Mouse (Mus musculus): ENCODE results near the gene Aff4. TPM values are rescaled to one million over a fixed set of nuclear protein-coding genes. Genes with fewer than 3 reads are reported as not detected.

The Aff4 gene
- polyA plus RNA-seq, 1 experiment = 68.8 TPM

DNA sequence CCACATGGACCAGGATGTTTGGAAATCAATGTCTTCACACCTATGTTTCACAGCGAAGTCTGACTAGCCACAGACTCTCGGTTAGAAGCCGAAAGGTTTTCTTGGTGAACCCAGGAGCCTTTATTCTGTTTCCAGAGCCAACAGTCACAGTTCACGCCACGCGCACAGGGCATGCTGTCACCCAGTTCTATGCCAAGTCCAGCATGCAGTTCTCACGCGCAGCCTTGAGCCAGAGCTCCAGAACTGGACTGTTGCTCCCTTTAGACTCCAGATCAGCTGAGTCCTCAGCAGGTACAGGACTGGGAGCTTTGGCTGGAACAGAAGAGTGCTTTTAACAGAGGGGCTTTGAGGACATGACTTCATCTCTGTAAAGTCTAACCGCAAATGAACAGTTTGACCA, 101.8 kb downstream of the Aff4 start:
- no peak for TF ChIP-seq POLR2A (IDR thresholded peaks at IDR 0.05; ENCODE audit: borderline replicate concordance, low read depth, low read length)
- Histone ChIP-seq H3K4me3 (ENCODE audit: insufficient read depth, low read length) (no peak overlapping the region), H3K4me1 (ENCODE audit: control insufficient read depth, insufficient read depth, low read length) (peaks cover 13% of the 10 kb centered on the region), H3K27ac (ENCODE audit: insufficient read depth, low read depth, low read length) (no peak overlapping the region)

GRCm38 (mm10) chr11:53453031-53453430, 102.4 kb downstream of the Aff4 start:
- Histone ChIP-seq H3K4me1 (ENCODE audit: control insufficient read depth, insufficient read depth, low read length) (peaks cover 14% of the 10 kb centered on the region), H3K27ac (ENCODE audit: insufficient read depth, low read depth, low read length) (no peak overlapping the region), H3K4me3 (ENCODE audit: insufficient read depth, low read length) (no peak overlapping the region)
- TF ChIP-seq POLR2A (IDR thresholded peaks at IDR 0.05; ENCODE audit: borderline replicate concordance, low read depth, low read length) (no peak), CTCF (IDR thresholded peaks at IDR 0.05; ENCODE audit: low read depth, low read length) (no peak)

- Histone ChIP-seq H3K4me3 (ENCODE audit: insufficient read depth, low read length) (peak within 1 kb of the TSS; percentile 60), H3K4me1 (ENCODE audit: control insufficient read depth, insufficient read depth, low read length) (peaks cover 5% of the 10 kb centered on the region; the same call in 1 of the 2 replicates), H3K27ac (ENCODE audit: insufficient read depth, low read depth, low read length) (no peak within 1 kb of the TSS)
- 0 out of 2 replicates have a peak, but pooled peaks have one; percentile 22 for TF ChIP-seq CTCF (IDR thresholded peaks at IDR 0.05; ENCODE audit: low read depth, low read length)
- TF ChIP-seq POLR2A (IDR thresholded peaks at IDR 0.05; ENCODE audit: borderline replicate concordance, low read depth, low read length) = no peak
Observed at GRCm38 (mm10) chr11:53456474-53457371, 106.1 kb downstream of the Aff4 start, which contains the start of the genes Gm10447 and Shroom1. Gene Gm10447 (minus strand): TSS chr11:53457110. Gene Shroom1 (plus strand): TSS chr11:53457205.

GRCm38 (mm10) chr11:53457372-53457954, 106.8 kb downstream of the Aff4 start:
- Histone ChIP-seq H3K4me3 (ENCODE audit: insufficient read depth, low read length) (peak overlapping the region; percentile 60), H3K4me1 (ENCODE audit: control insufficient read depth, insufficient read depth, low read length) (peaks cover 5% of the 10 kb centered on the region; the same call in 1 of the 2 replicates), H3K27ac (ENCODE audit: insufficient read depth, low read depth, low read length) (no peak overlapping the region)
- TF ChIP-seq POLR2A (IDR thresholded peaks at IDR 0.05; ENCODE audit: borderline replicate concordance, low read depth, low read length) (no peak), CTCF (IDR thresholded peaks at IDR 0.05; ENCODE audit: low read depth, low read length) (no peak)

DNA sequence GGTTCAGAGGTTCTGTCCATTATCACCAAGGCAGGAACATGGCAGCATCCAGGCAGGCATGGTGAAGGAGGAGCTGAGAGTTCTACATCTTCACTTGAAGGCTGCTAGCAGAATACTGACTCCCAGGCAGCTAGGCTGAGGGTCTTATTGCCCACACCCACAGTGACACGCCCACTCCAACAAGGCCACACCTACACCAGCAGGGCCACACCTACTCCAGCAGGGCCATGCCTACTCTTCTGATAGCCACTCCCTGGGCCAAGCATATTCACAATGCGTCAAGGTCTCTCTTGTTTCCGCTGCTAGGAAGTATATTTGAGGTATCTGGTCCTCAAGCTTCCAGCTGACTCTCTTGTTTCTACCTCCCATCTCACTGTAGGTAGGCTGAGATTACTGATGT, 108.4 kb downstream of the Aff4 start:
- peaks cover 5% of the 10 kb centered on the region; the same call in 1 of the 2 replicates for H3K4me1 ChIP-seq (ENCODE audit: control insufficient read depth, insufficient read depth, low read length)
- no peak overlapping the region for H3K27ac ChIP-seq (ENCODE audit: insufficient read depth, low read depth, low read length)
- H3K4me3 ChIP-seq (ENCODE audit: insufficient read depth, low read length) = no peak overlapping the region
- TF ChIP-seq POLR2A (IDR thresholded peaks at IDR 0.05; ENCODE audit: borderline replicate concordance, low read depth, low read length) (no peak), CTCF (IDR thresholded peaks at IDR 0.05; ENCODE audit: low read depth, low read length) (no peak)

DNA sequence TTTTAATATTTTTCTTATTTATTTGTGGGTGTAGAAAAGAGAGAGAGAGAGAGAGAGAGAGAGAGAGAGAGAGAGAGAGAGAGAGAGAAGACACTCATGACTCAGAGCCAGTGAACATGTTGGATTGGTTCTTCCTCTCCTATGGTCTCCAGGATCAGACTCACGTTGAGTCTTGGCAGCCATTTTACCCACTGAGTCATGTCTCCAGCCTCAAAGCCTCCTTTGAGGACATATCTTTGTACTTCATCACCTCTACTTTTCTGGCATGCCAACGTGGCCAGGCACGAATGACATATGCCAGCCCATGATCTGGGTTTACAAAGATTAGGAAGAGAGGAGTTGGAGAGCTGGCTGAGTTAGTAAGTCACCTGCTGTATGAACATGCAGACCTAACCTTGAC, 109.6 kb downstream of the Aff4 start:
- H3K27ac ChIP-seq (ENCODE audit: insufficient read depth, low read depth, low read length) = no peak overlapping the region
- no peak for TF ChIP-seq CTCF (IDR thresholded peaks at IDR 0.05; ENCODE audit: low read depth, low read length)
- TF ChIP-seq POLR2A (IDR thresholded peaks at IDR 0.05; ENCODE audit: borderline replicate concordance, low read depth, low read length) = no peak
- H3K4me3 ChIP-seq (ENCODE audit: insufficient read depth, low read length) = no peak overlapping the region
- peaks cover 5% of the 10 kb centered on the region; the same call in 1 of the 2 replicates for H3K4me1 ChIP-seq (ENCODE audit: control insufficient read depth, insufficient read depth, low read length)

- Histone ChIP-seq H3K4me3 (ENCODE audit: insufficient read depth, low read length) (no peak overlapping the region), H3K4me1 (ENCODE audit: control insufficient read depth, insufficient read depth, low read length) (0 out of 2 replicates have a peak, but pooled peaks cover 3% of the 10 kb centered on the region), H3K27ac (ENCODE audit: insufficient read depth, low read depth, low read length) (no peak overlapping the region)
- TF ChIP-seq CTCF (IDR thresholded peaks at IDR 0.05; ENCODE audit: low read depth, low read length) = no peak
- no peak for TF ChIP-seq POLR2A (IDR thresholded peaks at IDR 0.05; ENCODE audit: borderline replicate concordance, low read depth, low read length)
Observed at GRCm38 (mm10) chr11:53461727-53462126, 111.1 kb downstream of the Aff4 start.

- TF ChIP-seq POLR2A (IDR thresholded peaks at IDR 0.05; ENCODE audit: borderline replicate concordance, low read depth, low read length) (no peak), CTCF (IDR thresholded peaks at IDR 0.05; ENCODE audit: low read depth, low read length) (no peak)
- Histone ChIP-seq H3K27ac (ENCODE audit: insufficient read depth, low read depth, low read length) (no peak overlapping the region), H3K4me1 (ENCODE audit: control insufficient read depth, insufficient read depth, low read length) (no peaks in the 10 kb centered on the region), H3K4me3 (ENCODE audit: insufficient read depth, low read length) (peak overlapping the region; percentile 51)
Observed at GRCm38 (mm10) chr11:53463551-53464424, 113.2 kb downstream of the Aff4 start.

DNA sequence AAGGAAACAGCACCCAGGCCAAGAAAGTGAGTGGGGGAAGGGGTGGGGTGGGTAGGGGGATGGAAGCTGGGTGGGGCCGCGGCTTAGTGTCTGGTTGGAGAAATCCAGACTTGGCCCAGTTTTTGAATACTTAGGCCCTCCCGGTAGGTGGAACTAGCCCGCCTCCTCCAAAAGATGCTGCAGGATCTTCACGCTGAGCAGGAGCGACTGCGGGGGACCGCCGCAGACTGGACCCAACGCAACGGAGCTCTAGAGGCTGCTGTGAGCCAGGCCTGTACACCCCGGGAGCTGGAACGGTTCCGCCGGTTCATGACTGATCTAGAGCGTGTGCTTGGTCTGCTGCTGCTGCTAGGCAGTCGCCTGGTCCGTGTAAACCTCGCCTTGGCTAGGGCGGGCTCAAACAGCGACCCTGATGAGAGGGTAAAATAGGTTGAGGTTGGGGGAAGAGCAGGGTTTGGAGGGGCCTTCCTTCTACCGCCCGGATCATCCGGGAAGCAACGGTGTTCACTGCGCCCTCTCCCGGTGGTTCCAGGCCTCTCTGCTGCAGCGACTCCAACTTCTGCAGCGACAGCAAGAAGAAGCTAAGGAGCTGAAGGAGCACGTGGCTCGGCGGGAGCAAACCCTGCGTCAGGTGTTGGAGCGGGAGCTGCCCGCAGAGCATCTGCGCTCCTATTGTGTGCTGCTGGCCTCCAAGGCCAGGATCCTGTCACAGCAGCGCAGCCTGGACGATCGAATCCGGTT, 115.8 kb downstream of the Aff4 start:
- no peak overlapping the region for H3K4me3 ChIP-seq (ENCODE audit: insufficient read depth, low read length)
- no peaks in the 10 kb centered on the region for H3K4me1 ChIP-seq (ENCODE audit: control insufficient read depth, insufficient read depth, low read length)
- no peak overlapping the region for H3K27ac ChIP-seq (ENCODE audit: insufficient read depth, low read depth, low read length)
- TF ChIP-seq POLR2A (IDR thresholded peaks at IDR 0.05; ENCODE audit: borderline replicate concordance, low read depth, low read length) = no peak
- TF ChIP-seq CTCF (IDR thresholded peaks at IDR 0.05; ENCODE audit: low read depth, low read length) = peak; percentile 73

Measured in bone marrow macrophage, adult 2 months (primary cell).